Mouse (Mus musculus) G1E-ER4 (cell line): ENCODE measurements around the gene Mast3. TPM values are rescaled to one million over a fixed set of nuclear protein-coding genes. Genes with fewer than 3 reads are reported as not detected.

Experiments
- GATA1 ChIP-seq: IDR thresholded peaks from one replicate; pipeline ENCODE4 v1.8.0; 2012; ENCODE audit warnings: low read length, inconsistent platforms
- polyA plus RNA-seq: library from polyadenylated mRNA; stranded (reverse); fragments of >175 nt; gene quantifications from 2 replicates; pipeline ENCODE4 v1.2.3, GENCODE M21; 2012

Gene Mast3
- polyA plus RNA-seq, 1 experiment = 255 TPM

- TF ChIP-seq GATA1 = no peak
Observed at GRCm38 (mm10) chr8:70754043-70754870, 50.6 kb downstream of the Mast3 start, which contains the start of gene Rab3a. TSS of gene Rab3a (plus strand) at chr8:70754679.

GRCm38 (mm10) chr8:70753151-70753550 lies 51.7 kb downstream of the Mast3 start:
- no peak for TF ChIP-seq GATA1

- no peak for TF ChIP-seq GATA1
Observed at GRCm38 (mm10) chr8:70752000-70752764, 52.7 kb downstream of the Mast3 start.

GRCm38 (mm10) chr8:70750128-70750680 lies 54.6 kb downstream of the Mast3 start:
- TF ChIP-seq GATA1 = no peak

- TF ChIP-seq GATA1 = no peak
Observed at GRCm38 (mm10) chr8:70749097-70749674, 55.7 kb downstream of the Mast3 start.

GRCm38 (mm10) chr8:70748246-70749096 lies 56.4 kb downstream of the Mast3 start:
- TF ChIP-seq GATA1 = no peak

- no peak for TF ChIP-seq GATA1
Observed at GRCm38 (mm10) chr8:70747211-70747890, 57.5 kb downstream of the Mast3 start.

GRCm38 (mm10) chr8:70746676-70747075 lies 58.2 kb downstream of the Mast3 start:
- no peak for TF ChIP-seq GATA1

- no peak for TF ChIP-seq GATA1
Observed at GRCm38 (mm10) chr8:70745691-70746220, 59.1 kb downstream of the Mast3 start.

- no peak for TF ChIP-seq GATA1
Observed at GRCm38 (mm10) chr8:70744806-70745205, 60.0 kb downstream of the Mast3 start.

- TF ChIP-seq GATA1 = no peak
Observed at GRCm38 (mm10) chr8:70743656-70744590, 60.9 kb downstream of the Mast3 start.

- TF ChIP-seq GATA1 = no peak
Observed at GRCm38 (mm10) chr8:70742981-70743655, 61.7 kb downstream of the Mast3 start.
